ENCODE assay signal across 8 mouse cellular contexts in genomic region chr2:28582647-28583353, GRCm38 (mm10). TPM values are rescaled to one million over a fixed set of nuclear protein-coding genes. Genes with fewer than 3 reads are reported as not detected.
DNase-seq lines count a peak whose midpoint lies in the region; ATAC-seq and TF ChIP-seq lines count a peak whose summit lies in the region.

No protein-coding gene starts in this region.

- peaks cover 30% of the 10 kb centered on the region for H3K36me3 ChIP-seq in heart, embryonic 12.5 days
- H3K36me3 ChIP-seq in kidney, postnatal 0 days (ENCODE audit: insufficient read depth, low read length), result peaks cover 14% of the 10 kb centered on the region; the same call in 1 of the 2 replicates
- H3K36me3 ChIP-seq in liver, embryonic 11.5 days (ENCODE audit: control insufficient read depth, insufficient read depth, low read length), result peaks cover 16% of the 10 kb centered on the region
- H3K36me3 ChIP-seq in stomach, embryonic 14.5 days (ENCODE audit: control insufficient read depth, insufficient read depth, low read length), result peaks cover 21% of the 10 kb centered on the region

- no peaks in the 10 kb centered on the region for H3K9me3 ChIP-seq in heart, embryonic 12.5 days (replicated peaks)
- H3K9me3 ChIP-seq in kidney, postnatal 0 days (replicated peaks; ENCODE audit: low read length), result no peaks in the 10 kb centered on the region
- H3K9me3 ChIP-seq in liver, embryonic 11.5 days (ENCODE audit: control insufficient read depth, low read length), result no peaks in the 10 kb centered on the region
- no peaks in the 10 kb centered on the region for H3K9me3 ChIP-seq in stomach, embryonic 14.5 days (ENCODE audit: control insufficient read depth, low read depth, low read length)

- WGBS in heart, embryonic 12.5 days, result under 1% methylated on average over 56 of the region's 56 CpGs
- WGBS in kidney, postnatal 0 days, result under 1% methylated on average over 56 of the region's 56 CpGs
- WGBS in liver, embryonic 11.5 days, result under 1% methylated on average over 56 of the region's 56 CpGs
- under 1% methylated on average over 56 of the region's 56 CpGs for WGBS in stomach, embryonic 14.5 days

- H3K4me3 ChIP-seq in heart, embryonic 12.5 days, result peak overlapping the region; percentile 78
- peak overlapping the region; percentile 79 for H3K4me3 ChIP-seq in kidney, postnatal 0 days (replicated peaks; ENCODE audit: low read depth, low read length)
- peak overlapping the region; percentile 66 for H3K4me3 ChIP-seq in liver, embryonic 11.5 days (ENCODE audit: low read depth, low read length)
- H3K4me3 ChIP-seq in stomach, embryonic 14.5 days (ENCODE audit: low read depth, low read length), result peak overlapping the region; percentile 59

- no peak for TF ChIP-seq CTCF in kidney, postnatal 0 days (IDR thresholded peaks at IDR 0.05; ENCODE audit: low read depth)

- peak; percentile 91 for DNase-seq in CD4-positive helper T cell, adult 2 months (ENCODE audit: low read depth, low spot score)
- DNase-seq in brain, embryonic 18.5 days (ENCODE audit: low read depth, low spot score), result peak; percentile 85
- DNase-seq in kidney, postnatal 0 days (ENCODE audit: low spot score), result peak; percentile 96
- peak; percentile 92 for DNase-seq in liver, embryonic 11.5 days (ENCODE audit: low spot score)
- DNase-seq in naive thymus-derived CD4-positive, alpha-beta T cell, adult 2 months (ENCODE audit: low read depth), result peak; percentile 95

- ATAC-seq in erythroid progenitor cell, adult 5-6 weeks (replicated peaks; ENCODE audit: low FRiP score, poor library complexity, severe bottlenecking), result peak; percentile 86
- peak; percentile 89 for ATAC-seq in heart, embryonic 12.5 days (ENCODE audit: insufficient number of reproducible peaks, low FRiP score)
- ATAC-seq in kidney, postnatal 0 days (replicated peaks; ENCODE audit: low FRiP score, low read depth), result peak; percentile 84
- ATAC-seq in liver, embryonic 11.5 days (replicated peaks; ENCODE audit: low FRiP score), result peak; percentile 89
- peak; percentile 90 for ATAC-seq in stomach, embryonic 14.5 days (ENCODE audit: insufficient number of reproducible peaks, insufficient read depth, low FRiP score, low read depth)

- H3K4me2 ChIP-seq in heart, embryonic 12.5 days, result peak overlapping the region; percentile 76
- peak overlapping the region; percentile 75 for H3K4me2 ChIP-seq in kidney, postnatal 0 days (ENCODE audit: low read length)
- peak overlapping the region; percentile 78 for H3K4me2 ChIP-seq in liver, embryonic 11.5 days
- peak overlapping the region; percentile 69 for H3K4me2 ChIP-seq in stomach, embryonic 14.5 days (replicated peaks; ENCODE audit: low read depth, low read length)

- H3K4me1 ChIP-seq in heart, embryonic 12.5 days (replicated peaks), result peaks cover 12% of the 10 kb centered on the region
- H3K4me1 ChIP-seq in kidney, postnatal 0 days (replicated peaks; ENCODE audit: insufficient read depth, low read length), result peaks cover 5% of the 10 kb centered on the region; the same call in 1 of the 2 replicates
- peaks cover 9% of the 10 kb centered on the region for H3K4me1 ChIP-seq in liver, embryonic 11.5 days (replicated peaks; ENCODE audit: control insufficient read depth, insufficient read depth, low read length)
- peaks cover 10% of the 10 kb centered on the region for H3K4me1 ChIP-seq in stomach, embryonic 14.5 days (ENCODE audit: control insufficient read depth, insufficient read depth, low read length)

- H3K9ac ChIP-seq in heart, embryonic 12.5 days, result peak overlapping the region; percentile 77
- H3K9ac ChIP-seq in kidney, postnatal 0 days (ENCODE audit: low read depth, low read length), result peak overlapping the region; percentile 76
- peak overlapping the region; percentile 68 for H3K9ac ChIP-seq in liver, embryonic 11.5 days (ENCODE audit: low read depth, low read length)
- H3K9ac ChIP-seq in stomach, embryonic 14.5 days (replicated peaks; ENCODE audit: low read depth, low read length), result peak overlapping the region; percentile 31; the same call in 1 of the 2 replicates

- H3K27me3 ChIP-seq in heart, embryonic 12.5 days (replicated peaks), result peaks cover 3% of the 10 kb centered on the region; the same call in 1 of the 2 replicates
- H3K27me3 ChIP-seq in kidney, postnatal 0 days (ENCODE audit: insufficient read depth, low read length), result no peaks in the 10 kb centered on the region
- no peaks in the 10 kb centered on the region for H3K27me3 ChIP-seq in liver, embryonic 11.5 days (replicated peaks; ENCODE audit: control insufficient read depth, insufficient read depth, low read length)
- H3K27me3 ChIP-seq in stomach, embryonic 14.5 days (ENCODE audit: control insufficient read depth, insufficient read depth, low read length), result no peaks in the 10 kb centered on the region

- peak overlapping the region; percentile 71 for H3K27ac ChIP-seq in heart, embryonic 12.5 days (ENCODE audit: poor library complexity, severe bottlenecking)
- peak overlapping the region; percentile 93 for H3K27ac ChIP-seq in kidney, postnatal 0 days
- peak overlapping the region; percentile 67 for H3K27ac ChIP-seq in liver, embryonic 11.5 days (ENCODE audit: low read depth, low read length)
- H3K27ac ChIP-seq in stomach, embryonic 14.5 days (ENCODE audit: low read length), result peak overlapping the region; percentile 79

RNA-seq across cellular contexts. Expression of gene Gtf3c5, which starts 0.8 kb away (rescaled TPM):
- 17.2 and 22.3 TPM in 2 replicates for total RNA-seq in erythroid progenitor cell, adult 5-6 weeks (2015; ENCODE audit: low replicate concordance)
- total RNA-seq in erythroid progenitor cell, adult 5-6 weeks (2017; ENCODE audit: low replicate concordance), result 11.0 and 15.3 TPM in 2 replicates
- 32.5 and 34.2 TPM in 2 replicates for polyA plus RNA-seq in heart, embryonic 12.5 days (2016; fragmentation: Nextera tagmentation; extraction: Ambion mirVana)
- 19.6 and 22.4 TPM in 2 replicates for polyA plus RNA-seq in kidney, postnatal 0 days (2015; fragmentation: Nextera tagmentation; extraction: Ambion mirVana)
- 30.8 and 32.9 TPM in 2 replicates for polyA plus RNA-seq in liver, embryonic 11.5 days (2014; fragmentation: Nextera tagmentation; extraction: Ambion mirVana)
- polyA plus RNA-seq in stomach, embryonic 14.5 days (2014; fragmentation: Nextera tagmentation; extraction: Ambion mirVana), result 29.0 and 30.5 TPM in 2 replicates

RNA-seq across cellular contexts. Expression of gene Cel, which starts 19.6 kb away (rescaled TPM):
- total RNA-seq in erythroid progenitor cell, adult 5-6 weeks (2015; ENCODE audit: low replicate concordance), result not detected in 2 replicates
- not detected in 2 replicates for total RNA-seq in erythroid progenitor cell, adult 5-6 weeks (2017; ENCODE audit: low replicate concordance)
- not detected in 2 replicates for polyA plus RNA-seq in heart, embryonic 12.5 days (2016; fragmentation: Nextera tagmentation; extraction: Ambion mirVana)
- polyA plus RNA-seq in kidney, postnatal 0 days (2015; fragmentation: Nextera tagmentation; extraction: Ambion mirVana), result not detected in 2 replicates
- polyA plus RNA-seq in liver, embryonic 11.5 days (2014; fragmentation: Nextera tagmentation; extraction: Ambion mirVana), result not detected in 2 replicates
- 28.9 TPM in 1 of 2 replicates, not detected in the other for polyA plus RNA-seq in stomach, embryonic 14.5 days (2014; fragmentation: Nextera tagmentation; extraction: Ambion mirVana)

RNA-seq across cellular contexts. Expression of gene Gfi1b, which starts 39.0 kb away (rescaled TPM):
- total RNA-seq in erythroid progenitor cell, adult 5-6 weeks (2015; ENCODE audit: low replicate concordance), result 123 and 130 TPM in 2 replicates
- total RNA-seq in erythroid progenitor cell, adult 5-6 weeks (2017; ENCODE audit: low replicate concordance), result 77.8 and 88.3 TPM in 2 replicates
- polyA plus RNA-seq in heart, embryonic 12.5 days (2016; fragmentation: Nextera tagmentation; extraction: Ambion mirVana), result 3.9 and 5.6 TPM in 2 replicates
- polyA plus RNA-seq in kidney, postnatal 0 days (2015; fragmentation: Nextera tagmentation; extraction: Ambion mirVana), result 0.09 TPM in 1 of 2 replicates, not detected in the other
- polyA plus RNA-seq in liver, embryonic 11.5 days (2014; fragmentation: Nextera tagmentation; extraction: Ambion mirVana), result 143 and 151 TPM in 2 replicates
- polyA plus RNA-seq in stomach, embryonic 14.5 days (2014; fragmentation: Nextera tagmentation; extraction: Ambion mirVana), result 0.55 and 0.56 TPM in 2 replicates

RNA-seq across cellular contexts. Expression of gene Tsc1, which starts 58.2 kb away (rescaled TPM):
- total RNA-seq in erythroid progenitor cell, adult 5-6 weeks (2015; ENCODE audit: low replicate concordance), result 13.0 and 16.9 TPM in 2 replicates
- 20.0 and 24.8 TPM in 2 replicates for total RNA-seq in erythroid progenitor cell, adult 5-6 weeks (2017; ENCODE audit: low replicate concordance)
- 16.7 and 17.6 TPM in 2 replicates for polyA plus RNA-seq in heart, embryonic 12.5 days (2016; fragmentation: Nextera tagmentation; extraction: Ambion mirVana)
- 9.5 and 10.6 TPM in 2 replicates for polyA plus RNA-seq in kidney, postnatal 0 days (2015; fragmentation: Nextera tagmentation; extraction: Ambion mirVana)
- polyA plus RNA-seq in liver, embryonic 11.5 days (2014; fragmentation: Nextera tagmentation; extraction: Ambion mirVana), result 20.7 and 21.3 TPM in 2 replicates
- 20.5 and 22.7 TPM in 2 replicates for polyA plus RNA-seq in stomach, embryonic 14.5 days (2014; fragmentation: Nextera tagmentation; extraction: Ambion mirVana)

Comparison
In these comparisons a context has a peak if more than half of its experiments do, and no peak if none do; other contexts are left out.
1. Peak in every context shown above with its lines: DNase-seq, ATAC-seq, H3K4me3 ChIP-seq and H3K27ac ChIP-seq.
2. RNA of gene Gfi1b, which starts 39.0 kb away (polyA plus RNA-seq): 143 to 151 TPM in liver, embryonic 11.5 days; 3.9 to 5.6 TPM in heart, embryonic 12.5 days, 0.55 to 0.56 TPM in stomach, embryonic 14.5 days and 0.09 TPM in kidney, postnatal 0 days; every median in the first group is over 10 times any median in the second.